Mouse (Mus musculus): ENCODE results near the gene Ube3b.

- peak; percentile 87; the same call in 1 of the 2 replicates for TF ChIP-seq CTCF (IDR thresholded peaks at IDR 0.05; ENCODE audit: extremely low read depth, insufficient read length, insufficient replicate concordance, low read depth, low read length)
- TF ChIP-seq POLR2A (IDR thresholded peaks at IDR 0.05; ENCODE audit: low read depth, low read length), result no peak
These were observed 2.9 kb downstream of the Ube3b start for GRCm38 (mm10) chr5:114383184-114383904.

All from small intestine, adult 2 months (tissue).